Mouse (Mus musculus) G1E (cell line): Measurements from ENCODE around the gene Atp6v0a1. TPM values are rescaled to one million over a fixed set of nuclear protein-coding genes. Genes with fewer than 3 reads are reported as not detected.

Experiments
- ATAC-seq: 2 replicates; pipeline ENCODE4 v1.8.0; 2016; ENCODE audit warnings: mild to moderate bottlenecking; ENCODE audit not compliant: insufficient number of reproducible peaks, poor library complexity, low FRiP score, severe bottlenecking; ENCODE audit errors: extremely low read depth
- DNase-seq: peaks from one replicate; pipeline ENCODE4 v3.0.0; 2012; ENCODE audit warnings: low spot score
- H3K27me3 ChIP-seq: 2 replicates; pipeline ENCODE4 v1.6.1; 2012; ENCODE audit warnings: mild to moderate bottlenecking, low read length, inconsistent platforms; ENCODE audit not compliant: insufficient read depth
- H3K36me3 ChIP-seq: replicated peaks from 2 replicates; pipeline ENCODE3; 2012; ENCODE audit warnings: mild to moderate bottlenecking, inconsistent platforms
- H3K4me1 ChIP-seq: 2 replicates; pipeline ENCODE4 v1.6.1; 2012; ENCODE audit warnings: low read depth, low read length, inconsistent platforms, mixed read lengths; ENCODE audit not compliant: insufficient read depth
- H3K4me3 ChIP-seq: 2 replicates; pipeline ENCODE4 v1.5.1; 2012; ENCODE audit warnings: low read depth, mild to moderate bottlenecking, inconsistent platforms, low read length, moderate library complexity, mixed read lengths
- H3K9me3 ChIP-seq: replicated peaks from 2 replicates; pipeline ENCODE4 v1.6.1; 2012; ENCODE audit warnings: inconsistent platforms
- CTCF ChIP-seq: IDR thresholded peaks from 2 replicates; pipeline ENCODE4 v1.5.1; 2012; ENCODE audit warnings: low read depth, low read length, inconsistent platforms, mixed read lengths
- GATA1 ChIP-seq: IDR thresholded peaks from 2 replicates; pipeline ENCODE4 v1.6.1; 2012; ENCODE audit warnings: borderline replicate concordance, low read length, inconsistent platforms, mixed read lengths
- GATA2 ChIP-seq: IDR thresholded peaks from 2 replicates; pipeline ENCODE4 v1.6.1; 2012; ENCODE audit warnings: low read depth, low read length, inconsistent platforms, borderline replicate concordance
- POLR2AphosphoS5 ChIP-seq: IDR thresholded peaks from 2 replicates; pipeline ENCODE4 v1.6.1; 2012; ENCODE audit warnings: low read depth, low read length, inconsistent platforms; ENCODE audit not compliant: insufficient replicate concordance
- TAL1 ChIP-seq: conservative IDR thresholded peaks from 2 replicates; pipeline ENCODE4 v1.6.1; 2012; ENCODE audit warnings: low read depth, low read length, inconsistent platforms, mixed read lengths
- polyA plus RNA-seq: library from polyadenylated mRNA; stranded (reverse); fragments of >175 nt; gene quantifications from 2 replicates; pipeline ENCODE4 v1.2.3, GENCODE M21; 2012
- total RNA-seq, 2 experiments: library from RNA; stranded (forward) in 1 of 2; stranded (reverse) in 1 of 2; fragments of 200-1000 nt in 1 of 2; fragments of >200 nt in 1 of 2; fragmentation: Nextera tagmentation in 1 of 2; gene quantifications; 2 replicates each; pipeline ENCODE4 v1.2.3; 2014 to 2017

Atp6v0a1 gene
- total and polyA plus RNA-seq, 3 experiments, result 26.3 to 180 (median 77.6) TPM

GRCm38 (mm10) chr11:101083083-101083697, 73.9 kb downstream of the Atp6v0a1 start:
- DNase-seq, result no peak

GRCm38 (mm10) chr11:101084246-101084645, 75.0 kb downstream of the Atp6v0a1 start:
- H3K4me3 ChIP-seq, result no peak overlapping the region; the same call in 1 of the 2 replicates
- peaks cover 8% of the 10 kb centered on the region for H3K27me3 ChIP-seq
- TF ChIP-seq GATA1 (no peak), CTCF (no peak), TAL1 (no peak), GATA2 (no peak)
- H3K9me3 ChIP-seq, result no peaks in the 10 kb centered on the region
- no peak for ATAC-seq
- DNase-seq, result no peak
- H3K36me3 ChIP-seq, result peaks cover 53% of the 10 kb centered on the region
- H3K4me1 ChIP-seq, result peaks cover 83% of the 10 kb centered on the region

More at GRCm38 (mm10) chr11:101083083-101083697, 73.9 kb downstream of the Atp6v0a1 start:
- Histone ChIP-seq H3K27me3 (peaks cover 18% of the 10 kb centered on the region), H3K36me3 (peaks cover 42% of the 10 kb centered on the region), H3K4me3 (peak overlapping the region; percentile 93), H3K9me3 (no peaks in the 10 kb centered on the region), H3K4me1 (peaks cover 77% of the 10 kb centered on the region)
- no peak for ATAC-seq
- no peak for TF ChIP-seq POLR2AphosphoS5
- no peak for TF ChIP-seq CTCF
- no peak for TF ChIP-seq GATA2
- TF ChIP-seq GATA1, result no peak
- TF ChIP-seq TAL1, result no peak

DNA sequence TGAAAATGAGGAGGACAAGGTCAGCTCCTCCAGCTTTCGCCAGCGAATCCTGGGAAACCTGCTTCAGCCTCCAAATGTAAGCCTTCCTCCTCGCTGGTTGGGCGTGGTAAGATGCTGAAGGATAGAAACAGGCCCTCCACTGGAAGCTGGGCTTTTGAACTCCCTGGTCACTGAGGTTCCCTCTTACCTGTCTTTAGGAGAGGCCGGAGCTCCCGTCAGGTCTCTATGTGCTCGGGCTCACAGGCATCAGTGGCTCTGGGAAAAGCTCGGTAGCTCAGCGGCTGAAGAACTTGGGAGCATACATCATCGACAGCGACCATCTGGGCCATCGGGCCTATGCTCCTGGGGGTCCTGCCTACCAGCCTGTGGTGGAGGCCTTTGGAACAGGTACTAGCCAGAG, 75.6 kb downstream of the Atp6v0a1 start:
- DNase-seq, result no peak
- TF ChIP-seq CTCF, result no peak
- TF ChIP-seq GATA2, result no peak
- TF ChIP-seq TAL1, result no peak
- TF ChIP-seq GATA1, result no peak
- TF ChIP-seq POLR2AphosphoS5, result no peak
- Histone ChIP-seq H3K36me3 (peaks cover 58% of the 10 kb centered on the region), H3K9me3 (no peaks in the 10 kb centered on the region), H3K27me3 (peaks cover 2% of the 10 kb centered on the region), H3K4me1 (peaks cover 83% of the 10 kb centered on the region), H3K4me3 (no peak overlapping the region)
- ATAC-seq, result no peak

DNA sequence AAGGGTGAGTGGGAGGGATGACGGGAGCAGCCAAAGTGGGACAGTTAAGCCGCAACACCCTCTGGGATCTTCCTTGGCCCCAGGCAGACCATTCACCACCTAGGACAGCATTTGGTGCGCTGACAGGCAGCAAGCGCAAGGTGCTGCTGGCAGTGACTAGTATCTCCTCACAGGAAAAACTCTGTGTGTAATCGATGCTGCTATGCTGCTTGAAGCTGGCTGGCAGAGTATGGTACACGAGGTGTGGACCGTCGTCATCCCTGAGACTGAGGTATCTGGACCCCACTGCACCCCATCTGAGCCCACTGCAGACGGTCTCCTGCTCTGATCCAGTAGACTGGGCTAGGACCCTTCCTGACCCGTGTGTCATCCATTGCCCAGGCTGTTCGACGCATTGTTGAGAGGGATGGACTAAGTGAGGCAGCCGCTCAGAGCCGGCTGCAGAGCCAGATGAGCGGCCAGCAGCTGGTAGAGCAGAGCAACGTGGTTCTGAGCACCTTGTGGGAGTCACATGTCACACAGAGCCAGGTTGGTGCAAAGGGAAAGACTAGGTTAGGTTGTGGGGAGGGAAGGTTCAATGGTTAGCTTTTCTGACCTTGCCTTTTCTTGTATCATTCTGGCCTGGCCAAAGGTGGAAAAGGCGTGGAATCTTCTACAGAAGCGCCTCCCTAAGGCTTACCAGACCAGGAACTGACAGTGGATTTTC, 76.5 kb downstream of the Atp6v0a1 start:
- H3K36me3 ChIP-seq, result peaks cover 68% of the 10 kb centered on the region
- H3K4me3 ChIP-seq, result peak overlapping the region; percentile 2; the same call in 1 of the 2 replicates
- ATAC-seq (no peak), DNase-seq (no peak)
- H3K4me1 ChIP-seq, result peaks cover 81% of the 10 kb centered on the region
- TF ChIP-seq POLR2AphosphoS5, result no peak
- no peak for TF ChIP-seq GATA1
- TF ChIP-seq CTCF, result no peak
- no peak for TF ChIP-seq TAL1
- no peak for TF ChIP-seq GATA2
- no peaks in the 10 kb centered on the region for H3K27me3 ChIP-seq
- no peaks in the 10 kb centered on the region for H3K9me3 ChIP-seq

GRCm38 (mm10) chr11:101086323-101086674, 77.0 kb downstream of the Atp6v0a1 start:
- Histone ChIP-seq H3K4me3 (peak overlapping the region; percentile 80), H3K36me3 (peaks cover 73% of the 10 kb centered on the region), H3K4me1 (peaks cover 80% of the 10 kb centered on the region), H3K27me3 (no peaks in the 10 kb centered on the region), H3K9me3 (no peaks in the 10 kb centered on the region)
- no peak for DNase-seq
- ATAC-seq, result no peak
- TF ChIP-seq GATA2, result no peak
- TF ChIP-seq GATA1, result no peak

- H3K4me3 ChIP-seq, result peak within 1 kb of the TSS; percentile 80
- DNase-seq, result peak; percentile 93
- H3K9me3 ChIP-seq, result no peaks in the 10 kb centered on the region
- no peaks in the 10 kb centered on the region for H3K27me3 ChIP-seq
- ATAC-seq, result peak; percentile 71
- H3K4me1 ChIP-seq, result peaks cover 76% of the 10 kb centered on the region
- H3K36me3 ChIP-seq, result peaks cover 80% of the 10 kb centered on the region
- TF ChIP-seq GATA2, result no peak
- no peak for TF ChIP-seq CTCF
- TF ChIP-seq TAL1, result no peak
- TF ChIP-seq POLR2AphosphoS5, result no peak
- TF ChIP-seq GATA1, result no peak
Observed at GRCm38 (mm10) chr11:101086756-101087681, 77.8 kb downstream of the Atp6v0a1 start, which contains the start of gene Mlx. Mlx (plus strand) TSS chr11:101087277.
